Mouse (Mus musculus): ENCODE measurements around the gene Shisa5. TPM values are rescaled to one million over a fixed set of nuclear protein-coding genes. Genes with fewer than 3 reads are reported as not detected.

The Shisa5 gene
- polyA plus RNA-seq (2016; fragmentation: Nextera tagmentation; extraction: Ambion mirVana): 49.1 and 55.2 TPM in 2 replicates

DNA sequence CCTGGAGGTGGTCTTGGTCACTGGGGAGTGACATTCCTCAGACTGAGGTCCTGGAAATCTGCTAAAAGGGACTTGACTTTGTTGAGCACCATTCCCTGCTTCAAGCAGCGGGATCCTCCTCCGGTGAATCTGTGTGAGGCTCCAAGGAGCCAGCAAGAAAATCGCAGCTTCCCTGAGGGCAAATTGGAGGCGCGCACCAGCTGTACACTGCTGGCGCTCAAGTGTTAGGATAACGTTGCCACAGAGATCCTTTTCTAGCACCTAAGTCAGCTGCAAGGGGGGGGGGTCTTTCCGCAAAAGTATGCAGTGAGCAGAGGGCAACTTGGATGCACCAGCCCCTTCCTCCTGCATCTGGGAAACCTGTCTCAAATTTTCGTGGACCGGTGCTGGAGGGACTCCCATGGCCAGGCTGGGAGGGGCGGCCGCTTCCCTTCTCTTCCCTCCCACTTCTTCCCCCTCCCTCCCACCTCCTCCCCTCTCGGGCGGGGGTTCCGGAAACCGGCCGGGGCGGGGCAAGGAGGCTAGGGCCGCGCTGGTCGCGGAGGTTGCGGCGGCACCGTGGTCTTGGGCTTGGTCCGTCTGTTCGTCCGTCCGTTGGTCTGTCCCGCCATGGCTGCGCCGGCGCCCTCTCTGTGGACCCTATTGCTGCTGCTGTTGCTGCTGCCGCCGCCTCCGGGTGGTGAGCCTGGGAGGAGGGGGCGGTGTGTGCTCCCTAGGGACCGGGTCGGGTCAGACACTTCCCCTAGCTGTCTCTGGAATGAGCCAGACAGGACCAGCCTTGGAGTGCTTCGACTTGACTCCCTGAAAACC lies at the start of gene Shisa5:
Gene Shisa5, plus strand, starts transcription at position 480 of the 810 bp plus-strand sequence.
- Histone ChIP-seq H3K4me3 (replicated peaks) (peak within 1 kb of the TSS; percentile 75), H3K27me3 (no peaks in the 10 kb centered on the region), H3K27ac (peak within 1 kb of the TSS; percentile 64; the same call in 1 of the 2 replicates), H3K36me3 (no peaks in the 10 kb centered on the region), H3K9me3 (no peaks in the 10 kb centered on the region; the same call in 1 of the 2 replicates), H3K4me1 (replicated peaks) (peaks cover 29% of the 10 kb centered on the region), H3K9ac (replicated peaks) (peak within 1 kb of the TSS; percentile 78), H3K4me2 (peak within 1 kb of the TSS; percentile 80)
- under 1% methylated on average over 40 of the region's 40 CpGs for WGBS
- peak; percentile 89 for ATAC-seq (ENCODE audit: insufficient number of reproducible peaks, insufficient read depth, low FRiP score, low TSS enrichment, low read depth)

DNA sequence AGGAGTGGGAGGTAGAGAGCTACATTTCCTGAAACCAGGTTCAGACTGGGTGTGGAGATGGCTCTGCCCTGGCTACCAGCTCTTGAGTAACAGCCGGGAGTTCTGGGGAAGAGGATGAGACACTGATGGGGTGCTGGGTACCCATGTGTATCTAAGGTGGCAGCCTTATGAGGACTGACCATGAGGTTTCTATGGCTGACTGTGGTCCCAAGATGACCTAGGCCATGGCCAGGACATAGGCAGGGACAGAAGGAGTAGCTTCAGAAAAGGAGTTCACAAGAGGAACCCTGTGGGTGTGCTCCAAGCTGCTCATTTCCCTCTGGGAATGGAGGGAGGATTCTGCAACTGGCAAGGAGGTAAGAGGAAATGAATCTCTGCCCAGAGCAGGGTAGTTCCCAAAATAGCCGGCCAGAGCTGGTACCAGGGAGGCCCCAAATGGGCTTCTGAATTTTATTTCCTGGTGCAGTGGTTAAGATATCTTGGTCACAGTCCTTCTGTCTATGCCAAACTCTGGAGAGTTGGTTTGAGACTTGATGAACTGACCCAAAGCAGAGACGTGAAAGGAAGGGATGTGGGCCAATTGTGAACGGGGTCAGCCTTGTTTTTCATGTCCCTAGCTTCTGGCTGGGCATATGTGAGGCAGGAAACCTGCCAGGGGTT lies 48.4 kb upstream of the Shisa5 start:
- no peaks in the 10 kb centered on the region for H3K36me3 ChIP-seq
- H3K9ac ChIP-seq (replicated peaks): no peak overlapping the region
- peak overlapping the region; percentile 92 for H3K27ac ChIP-seq
- H3K9me3 ChIP-seq: no peaks in the 10 kb centered on the region
- ATAC-seq (ENCODE audit: insufficient number of reproducible peaks, insufficient read depth, low FRiP score, low TSS enrichment, low read depth): no peak
- H3K4me3 ChIP-seq (replicated peaks): no peak overlapping the region
- WGBS: 67% methylated on average over 4 of the region's 4 CpGs
- H3K27me3 ChIP-seq: no peaks in the 10 kb centered on the region
- H3K4me2 ChIP-seq: no peak overlapping the region
- H3K4me1 ChIP-seq (replicated peaks): peaks cover 37% of the 10 kb centered on the region

DNA sequence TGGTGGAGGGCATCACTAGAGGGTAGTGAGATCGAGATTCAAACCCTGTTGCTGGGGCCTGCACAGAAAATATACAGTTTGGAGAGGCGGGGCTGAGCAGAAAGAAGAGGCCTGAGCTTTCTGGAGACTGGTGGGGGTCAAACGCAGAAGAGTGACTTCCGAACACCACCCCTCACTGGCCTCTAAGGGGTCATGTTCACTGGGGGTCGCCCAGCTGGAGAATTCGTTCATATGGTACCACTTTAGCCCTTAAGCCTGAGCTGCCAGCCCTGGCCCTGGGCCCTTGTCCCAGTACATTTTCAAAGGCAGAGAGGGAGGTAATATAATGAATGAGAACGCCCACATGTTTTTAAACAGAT lies 47.9 kb upstream of the Shisa5 start:
- Histone ChIP-seq H3K9ac (replicated peaks) (no peak overlapping the region), H3K36me3 (no peaks in the 10 kb centered on the region), H3K9me3 (no peaks in the 10 kb centered on the region), H3K4me2 (peak overlapping the region; percentile 83; the same call in 1 of the 2 replicates), H3K4me1 (replicated peaks) (peaks cover 42% of the 10 kb centered on the region), H3K4me3 (replicated peaks) (no peak overlapping the region), H3K27me3 (no peaks in the 10 kb centered on the region), H3K27ac (peak overlapping the region; percentile 92)
- 24% methylated on average over 7 of the region's 7 CpGs for WGBS
- no peak for ATAC-seq (ENCODE audit: insufficient number of reproducible peaks, insufficient read depth, low FRiP score, low TSS enrichment, low read depth)

DNA sequence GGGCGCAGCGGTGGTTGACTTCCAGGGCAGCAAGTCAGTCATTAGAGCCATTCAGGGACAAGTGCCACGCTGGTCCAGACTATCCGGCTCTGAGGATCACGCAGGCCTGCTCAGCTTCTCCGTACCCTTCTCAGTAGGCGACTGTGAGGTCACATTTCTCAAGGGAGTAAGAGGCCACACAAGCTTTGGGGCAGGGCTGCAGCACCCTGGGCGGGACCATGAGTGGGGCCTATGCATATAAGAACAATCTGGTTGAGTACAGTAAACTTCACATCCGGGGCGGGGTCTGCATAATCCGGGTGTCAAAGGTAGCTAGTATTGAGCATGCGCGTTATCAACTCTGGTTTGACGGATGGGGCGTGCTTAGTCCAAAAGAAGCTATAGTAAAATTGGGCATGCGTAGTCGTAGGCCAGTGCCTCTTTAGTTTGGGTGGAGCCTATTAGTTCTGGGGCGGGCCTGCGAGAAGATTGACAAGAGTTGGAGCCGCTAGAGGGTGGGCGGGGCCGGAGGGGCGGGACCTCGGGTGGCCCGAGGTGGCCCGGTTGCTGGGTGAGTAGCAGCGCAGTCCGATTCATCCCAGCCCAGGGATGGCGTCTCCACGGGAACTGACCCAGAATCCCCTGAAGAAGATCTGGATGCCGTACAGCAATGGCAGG lies 46.8 kb upstream of the Shisa5 start, which contains the start of gene Pfkfb4:
Gene Pfkfb4, plus strand, starts transcription at position 351 of the 657 bp plus-strand sequence.
- WGBS: 1% methylated on average over 31 of the region's 31 CpGs
- Histone ChIP-seq H3K9me3 (no peaks in the 10 kb centered on the region), H3K4me3 (replicated peaks) (peak within 1 kb of the TSS; percentile 49), H3K4me1 (replicated peaks) (peaks cover 50% of the 10 kb centered on the region), H3K36me3 (no peaks in the 10 kb centered on the region), H3K27me3 (no peaks in the 10 kb centered on the region), H3K9ac (replicated peaks) (peak within 1 kb of the TSS; percentile 57), H3K4me2 (peak within 1 kb of the TSS; percentile 83), H3K27ac (peak within 1 kb of the TSS; percentile 92)
- ATAC-seq (ENCODE audit: insufficient number of reproducible peaks, insufficient read depth, low FRiP score, low TSS enrichment, low read depth): peak; percentile 93

DNA sequence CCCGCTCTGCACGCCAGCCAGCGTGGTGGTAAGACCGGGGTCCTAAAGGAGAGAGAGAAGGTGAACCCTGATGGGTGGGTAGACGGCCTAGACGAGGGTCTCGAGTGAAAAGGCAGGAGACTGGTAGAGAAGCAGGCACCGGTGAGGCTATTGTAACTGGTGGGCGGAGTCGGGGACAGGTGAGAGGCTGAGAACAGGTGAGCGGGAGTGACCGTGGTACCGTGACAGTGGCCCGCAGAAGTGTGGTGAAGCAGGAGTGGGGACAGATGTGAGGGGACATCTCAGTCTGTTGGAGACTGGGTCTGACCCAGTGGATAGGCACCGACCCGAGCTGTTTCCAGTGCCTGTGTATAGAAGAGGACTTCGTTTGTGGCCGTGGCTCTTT lies 46.3 kb upstream of the Shisa5 start:
- Histone ChIP-seq H3K4me2 (peak overlapping the region; percentile 83), H3K4me3 (replicated peaks) (peak overlapping the region; percentile 49), H3K9me3 (no peaks in the 10 kb centered on the region), H3K27ac (peak overlapping the region; percentile 31), H3K4me1 (replicated peaks) (peaks cover 50% of the 10 kb centered on the region), H3K9ac (replicated peaks) (peak overlapping the region; percentile 57), H3K27me3 (no peaks in the 10 kb centered on the region), H3K36me3 (no peaks in the 10 kb centered on the region)
- 11% methylated on average over 18 of the region's 18 CpGs for WGBS
- peak; percentile 41; the same call in 1 of the 2 replicates for ATAC-seq (ENCODE audit: insufficient number of reproducible peaks, insufficient read depth, low FRiP score, low TSS enrichment, low read depth)

DNA sequence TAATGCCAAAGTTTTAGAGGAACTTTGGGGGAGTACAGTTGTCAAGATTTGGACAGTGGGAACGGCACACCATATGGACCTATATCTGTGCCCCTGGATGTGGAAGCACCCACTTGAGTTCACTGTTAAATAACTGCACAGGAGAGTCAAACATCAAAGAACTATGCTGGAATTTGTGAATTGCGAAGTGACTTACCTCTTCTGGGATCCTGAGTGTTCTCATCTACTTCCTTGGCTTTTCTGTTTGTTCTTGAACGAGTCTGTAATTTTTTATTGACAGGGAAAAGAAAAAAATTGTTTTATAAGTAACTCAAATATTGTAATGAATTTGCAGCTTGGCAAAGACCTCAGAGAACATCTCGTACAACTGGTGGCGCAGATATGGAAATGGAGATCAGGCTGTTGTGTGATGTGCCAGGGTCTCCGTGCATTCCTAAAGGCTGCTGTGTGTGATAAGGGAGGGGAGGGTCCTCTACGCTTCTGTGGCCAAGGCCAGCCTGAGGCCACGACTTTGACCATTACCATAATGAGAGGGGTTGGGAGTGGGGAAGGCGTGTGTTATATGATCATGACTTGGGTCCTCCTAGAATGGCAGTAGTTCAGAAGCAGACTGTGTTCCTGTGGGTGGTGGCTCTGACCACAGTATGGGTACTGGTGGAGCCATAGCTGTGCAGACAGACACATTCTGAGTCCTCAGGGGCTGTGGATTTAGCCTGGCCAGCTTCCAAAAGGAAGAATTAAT lies 45.6 kb upstream of the Shisa5 start:
- Histone ChIP-seq H3K36me3 (no peaks in the 10 kb centered on the region), H3K9ac (replicated peaks) (no peak overlapping the region), H3K9me3 (no peaks in the 10 kb centered on the region), H3K27me3 (no peaks in the 10 kb centered on the region), H3K27ac (no peak overlapping the region), H3K4me2 (peak overlapping the region; percentile 83), H3K4me1 (replicated peaks) (peaks cover 43% of the 10 kb centered on the region), H3K4me3 (replicated peaks) (peak overlapping the region; percentile 49)
- no peak for ATAC-seq (ENCODE audit: insufficient number of reproducible peaks, insufficient read depth, low FRiP score, low TSS enrichment, low read depth)
- 86% methylated on average over 9 of the region's 9 CpGs for WGBS

DNA sequence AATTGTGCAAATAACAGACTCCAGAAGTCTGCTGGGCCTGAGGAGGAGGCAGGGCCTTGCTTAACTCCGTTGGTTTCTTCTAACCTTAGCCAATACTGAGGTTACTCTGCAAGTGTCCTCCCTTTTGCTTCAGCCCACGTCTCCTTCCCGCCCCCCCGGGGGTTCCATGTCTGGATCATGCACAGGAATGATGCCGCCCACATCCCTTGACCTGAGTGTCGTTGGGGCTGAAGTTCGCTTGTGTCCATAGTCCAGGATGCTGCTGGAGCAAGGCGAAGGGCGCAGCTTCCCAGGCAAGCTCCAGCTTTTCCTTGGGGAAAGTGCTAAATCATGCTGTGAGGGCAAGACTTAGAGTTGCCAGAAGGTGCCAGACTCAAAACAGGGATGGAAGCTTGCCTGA lies 42.0 kb upstream of the Shisa5 start:
- ATAC-seq (ENCODE audit: insufficient number of reproducible peaks, insufficient read depth, low FRiP score, low TSS enrichment, low read depth): no peak
- 79% methylated on average over 9 of the region's 9 CpGs for WGBS
- Histone ChIP-seq H3K4me1 (replicated peaks) (peaks cover 21% of the 10 kb centered on the region), H3K36me3 (no peaks in the 10 kb centered on the region), H3K9me3 (no peaks in the 10 kb centered on the region), H3K4me3 (replicated peaks) (no peak overlapping the region), H3K9ac (replicated peaks) (no peak overlapping the region; the same call in 1 of the 2 replicates), H3K27ac (no peak overlapping the region), H3K27me3 (no peaks in the 10 kb centered on the region), H3K4me2 (no peak overlapping the region)

DNA sequence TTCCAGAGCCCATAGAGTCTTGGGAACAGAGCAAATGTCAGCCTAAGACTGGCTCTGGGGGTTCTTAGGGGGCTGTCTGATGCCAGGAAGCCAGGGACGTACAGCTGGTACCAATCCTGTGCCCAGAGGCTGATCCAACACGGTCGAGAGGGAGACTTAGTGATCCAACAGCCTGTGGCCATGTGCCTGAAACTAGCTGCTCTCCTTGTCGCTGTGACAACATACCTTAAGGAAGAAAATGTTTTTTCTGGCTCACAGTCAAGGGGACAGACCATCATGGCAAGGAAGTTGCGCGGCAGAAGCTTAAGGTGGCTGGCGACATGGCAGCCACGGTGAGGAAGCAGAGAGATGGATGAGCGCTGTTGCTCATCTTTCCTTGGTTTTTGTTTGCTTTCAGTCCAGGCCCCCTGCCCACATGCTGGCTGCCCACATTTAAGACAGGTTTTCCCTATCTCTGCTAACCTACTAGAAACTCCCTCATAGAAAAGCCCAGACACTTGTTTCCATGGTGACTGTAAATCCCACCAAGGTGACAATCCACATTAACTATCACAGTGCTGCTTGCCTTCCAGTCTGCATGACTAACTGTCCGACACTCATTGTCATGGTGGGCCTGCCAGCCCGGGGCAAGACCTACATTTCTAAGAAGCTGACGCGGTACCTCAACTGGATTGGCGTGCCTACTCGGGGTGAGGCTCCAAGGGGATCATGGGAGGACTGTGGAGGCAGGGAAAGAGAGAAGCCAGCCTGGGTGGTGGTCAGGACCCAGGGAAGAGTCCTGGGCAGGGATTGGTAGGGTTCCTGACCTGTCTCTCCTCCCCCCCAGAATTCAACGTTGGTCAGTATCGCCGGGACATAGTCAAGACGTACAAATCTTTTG lies 39.8 kb upstream of the Shisa5 start:
- H3K36me3 ChIP-seq: peaks cover 6% of the 10 kb centered on the region; the same call in 1 of the 2 replicates
- H3K27me3 ChIP-seq: no peaks in the 10 kb centered on the region
- H3K4me1 ChIP-seq (replicated peaks): peaks cover 15% of the 10 kb centered on the region; the same call in 1 of the 2 replicates
- 85% methylated on average over 19 of the region's 19 CpGs for WGBS
- H3K4me2 ChIP-seq: no peak overlapping the region
- H3K4me3 ChIP-seq (replicated peaks): no peak overlapping the region
- ATAC-seq (ENCODE audit: insufficient number of reproducible peaks, insufficient read depth, low FRiP score, low TSS enrichment, low read depth): no peak
- no peak overlapping the region for H3K27ac ChIP-seq
- H3K9me3 ChIP-seq: no peaks in the 10 kb centered on the region
- peak overlapping the region; percentile 13; the same call in 1 of the 2 replicates for H3K9ac ChIP-seq (replicated peaks)

DNA sequence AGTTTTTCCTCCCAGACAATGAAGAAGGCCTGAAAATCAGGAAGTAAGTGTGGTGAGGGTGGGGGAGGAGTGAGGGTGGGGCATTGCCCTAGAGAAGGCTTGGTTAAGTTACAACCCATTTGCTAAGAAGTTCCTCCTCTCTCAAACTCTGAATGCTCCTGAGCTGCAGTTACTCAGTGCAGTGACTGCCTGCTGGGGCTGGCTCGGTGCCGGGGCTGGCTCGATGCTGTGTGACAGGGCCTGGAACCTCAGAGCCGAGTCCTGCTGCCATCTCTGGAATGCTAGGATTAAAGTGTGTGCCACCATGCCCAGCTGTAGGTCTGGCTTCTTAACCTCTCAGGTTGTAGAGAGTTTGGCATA lies 39.2 kb upstream of the Shisa5 start:
- H3K36me3 ChIP-seq: peaks cover 6% of the 10 kb centered on the region; the same call in 1 of the 2 replicates
- peaks cover 15% of the 10 kb centered on the region; the same call in 1 of the 2 replicates for H3K4me1 ChIP-seq (replicated peaks)
- WGBS: 88% methylated on average over 4 of the region's 4 CpGs
- no peaks in the 10 kb centered on the region for H3K9me3 ChIP-seq
- no peak overlapping the region for H3K9ac ChIP-seq (replicated peaks)
- H3K27me3 ChIP-seq: no peaks in the 10 kb centered on the region
- no peak overlapping the region for H3K27ac ChIP-seq
- no peak overlapping the region for H3K4me2 ChIP-seq
- no peak overlapping the region for H3K4me3 ChIP-seq (replicated peaks)
- ATAC-seq (ENCODE audit: insufficient number of reproducible peaks, insufficient read depth, low FRiP score, low TSS enrichment, low read depth): no peak

DNA sequence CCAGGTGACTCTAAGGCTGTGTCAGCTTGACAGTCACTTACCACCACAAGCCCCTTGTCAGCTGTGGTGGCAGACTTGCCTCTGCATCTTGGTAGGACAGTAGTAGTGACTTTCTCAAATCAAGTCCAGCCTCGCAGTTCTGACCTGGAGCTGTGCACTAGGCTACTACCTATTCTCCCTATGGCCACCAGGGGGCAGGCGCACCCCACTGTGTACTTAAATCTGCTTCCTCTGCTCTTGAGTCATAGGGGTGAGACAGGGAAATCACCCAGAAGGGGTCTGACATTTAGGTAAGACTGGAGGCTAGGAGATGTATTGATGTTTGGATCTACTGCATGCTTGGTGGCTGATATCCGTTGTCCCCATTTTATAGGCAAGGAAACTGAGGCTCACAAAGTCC lies 37.6 kb upstream of the Shisa5 start:
- Histone ChIP-seq H3K4me1 (replicated peaks) (peaks cover 5% of the 10 kb centered on the region; the same call in 1 of the 2 replicates), H3K9me3 (no peaks in the 10 kb centered on the region), H3K27me3 (no peaks in the 10 kb centered on the region), H3K9ac (replicated peaks) (no peak overlapping the region), H3K27ac (no peak overlapping the region), H3K4me2 (no peak overlapping the region), H3K36me3 (peaks cover 6% of the 10 kb centered on the region; the same call in 1 of the 2 replicates), H3K4me3 (replicated peaks) (no peak overlapping the region)
- ATAC-seq (ENCODE audit: insufficient number of reproducible peaks, insufficient read depth, low FRiP score, low TSS enrichment, low read depth): 0 out of 2 replicates have a peak, but pooled peaks have one; percentile 7
- WGBS: 8% methylated on average over 3 of the region's 3 CpGs
